Mouse (Mus musculus): ENCODE measurements around the gene Ms4a6d.
"Not testable (repeated sequence)": the region's sequence is repeated elsewhere in the genome, so short reads cannot be mapped to it uniquely, and the experiment has no call there.

The Ms4a6d gene

DNA sequence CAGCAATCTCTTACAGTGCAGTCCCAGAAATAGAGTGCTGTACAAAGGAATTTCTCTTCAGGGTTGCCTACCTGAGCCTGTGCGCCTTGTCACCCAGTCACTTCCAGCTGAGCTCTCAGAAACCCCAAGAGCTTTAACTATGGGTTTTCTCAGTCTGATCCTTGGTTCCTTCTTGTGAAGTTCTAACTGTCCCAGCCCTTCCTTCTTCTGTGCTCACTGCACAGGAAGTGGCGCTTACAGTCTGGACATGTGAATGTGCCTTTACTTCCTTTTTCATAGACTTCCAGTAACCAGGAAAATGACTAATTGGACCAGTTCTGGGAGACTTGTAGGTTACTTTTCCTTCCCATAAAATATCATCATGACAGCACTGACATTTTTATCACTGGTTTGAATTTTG lies at the start of gene Ms4a6d:
Gene Ms4a6d, minus strand, starts transcription at position 247 of the 400 bp plus-strand sequence.
- DNase-seq, result no peak

DNA sequence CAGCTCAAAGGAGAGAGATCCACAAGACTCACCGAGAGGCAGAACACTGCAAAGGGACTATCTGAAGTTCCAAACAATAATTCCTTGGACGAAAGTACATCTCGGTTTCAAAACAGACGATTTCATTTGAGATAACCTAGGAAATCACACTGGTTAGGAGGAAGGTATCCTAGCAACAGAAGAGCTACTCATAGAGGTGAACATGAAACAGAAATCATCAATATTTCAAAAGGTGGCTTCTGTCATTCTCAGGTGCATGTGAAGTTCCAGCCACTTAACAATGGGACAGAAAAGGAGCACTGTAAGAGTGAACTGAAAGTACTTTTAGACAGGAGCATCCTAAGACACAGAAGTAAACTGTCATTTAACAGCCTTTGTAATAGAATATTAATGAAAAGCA lies 44.9 kb upstream of the Ms4a6d start:
- DNase-seq, result no peak

DNA sequence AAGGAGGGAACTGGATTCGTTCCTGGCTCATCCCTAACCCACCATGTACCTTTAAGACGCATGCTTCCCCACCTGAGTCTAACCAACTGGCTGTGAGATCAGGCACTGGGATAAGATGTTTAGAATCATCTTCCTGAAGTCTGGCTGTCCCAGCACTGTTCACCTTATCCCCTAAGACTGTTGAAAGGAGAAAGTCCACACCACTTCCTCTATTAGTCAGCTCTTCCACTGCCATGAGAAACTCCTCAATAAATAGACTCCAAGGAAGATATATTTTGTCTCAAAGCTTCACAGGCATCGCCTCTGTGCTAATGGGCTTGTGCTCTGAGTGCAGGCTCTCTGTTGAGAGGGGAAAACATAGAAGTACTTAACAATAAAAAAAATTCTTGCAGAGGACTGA lies 41.5 kb upstream of the Ms4a6d start:
- no peak for DNase-seq

DNA sequence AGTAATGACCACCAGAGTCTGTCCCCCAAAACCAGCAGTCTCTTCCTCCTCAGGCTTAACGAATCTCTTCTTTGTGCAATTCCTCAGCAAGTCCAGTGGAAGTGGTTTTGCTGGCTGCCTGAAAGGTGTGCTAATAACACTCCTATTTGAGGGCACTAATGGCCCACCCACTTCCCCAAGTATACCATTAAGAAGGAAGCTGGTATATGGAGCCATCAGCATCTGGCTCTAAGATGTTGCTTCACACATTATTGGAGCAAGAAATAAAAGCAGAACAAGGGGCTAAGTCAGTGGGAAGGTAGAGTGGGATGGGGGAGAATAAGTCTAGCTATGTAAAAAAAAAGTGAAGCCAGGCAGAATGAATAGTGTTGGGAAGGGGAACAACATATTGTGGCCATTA lies 36.1 kb upstream of the Ms4a6d start, which contains the start of gene Ms4a3:
Gene Ms4a3, minus strand, starts transcription at position 120 of the 400 bp plus-strand sequence.
- DNase-seq, result no peak

DNA sequence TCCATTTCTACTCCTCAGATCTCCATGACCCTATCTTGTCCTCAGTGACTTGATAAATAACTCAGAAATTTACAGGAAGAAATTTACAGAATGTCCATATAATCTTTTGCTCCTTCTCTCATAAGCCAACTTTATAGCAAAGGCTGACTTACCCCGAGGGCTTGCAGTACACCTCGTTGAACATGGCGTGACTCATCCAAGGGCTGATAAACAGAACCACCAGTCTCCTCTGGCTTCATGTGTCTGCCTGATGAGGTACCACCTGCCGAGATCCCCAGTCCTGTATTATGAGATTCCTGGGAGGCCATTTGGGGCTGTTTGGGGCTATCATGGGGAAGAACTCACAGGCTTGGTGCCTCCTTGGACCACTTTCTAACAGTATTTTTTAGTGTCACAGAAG lies 34.4 kb upstream of the Ms4a6d start:
- no peak for DNase-seq

DNA sequence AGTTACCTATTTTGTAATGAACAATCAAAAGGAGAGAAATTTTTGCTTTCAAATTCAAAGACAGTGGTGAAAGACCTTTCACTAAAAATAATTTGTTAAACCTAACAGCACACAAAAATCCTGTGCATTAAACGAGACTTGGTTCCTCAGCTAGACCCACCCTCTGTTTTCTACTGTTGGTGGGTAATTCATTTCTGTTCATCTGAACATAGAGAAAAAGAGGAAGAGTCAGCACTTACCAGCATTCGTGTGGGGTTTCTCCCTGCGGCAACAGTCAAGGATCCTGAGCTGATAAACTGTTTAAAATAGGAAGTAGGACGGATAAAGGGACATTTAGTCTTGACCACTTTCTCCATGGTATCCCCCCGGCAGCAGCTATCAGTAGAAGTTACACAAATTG lies 30.9 kb upstream of the Ms4a6d start:
- DNase-seq, result no peak

DNA sequence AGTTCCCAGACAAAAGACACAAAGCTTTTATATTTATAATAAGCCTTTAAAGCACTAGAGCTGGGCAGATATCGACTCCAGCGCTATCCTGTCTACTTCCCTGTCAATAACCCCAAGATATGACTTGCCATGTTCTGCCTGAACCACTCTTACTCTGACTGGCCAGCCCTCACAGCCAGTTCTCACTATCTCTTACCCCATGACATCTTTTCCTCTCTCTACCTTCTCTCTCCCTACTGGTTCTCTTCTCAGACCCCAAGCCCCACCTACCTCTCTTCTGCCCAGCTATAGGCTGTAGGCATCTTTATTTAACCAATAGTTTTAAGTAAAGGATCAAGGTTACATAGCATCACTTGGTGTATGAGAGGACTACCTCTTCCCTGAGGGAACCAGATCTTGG lies 29.7 kb upstream of the Ms4a6d start:
- DNase-seq, result no peak

DNA sequence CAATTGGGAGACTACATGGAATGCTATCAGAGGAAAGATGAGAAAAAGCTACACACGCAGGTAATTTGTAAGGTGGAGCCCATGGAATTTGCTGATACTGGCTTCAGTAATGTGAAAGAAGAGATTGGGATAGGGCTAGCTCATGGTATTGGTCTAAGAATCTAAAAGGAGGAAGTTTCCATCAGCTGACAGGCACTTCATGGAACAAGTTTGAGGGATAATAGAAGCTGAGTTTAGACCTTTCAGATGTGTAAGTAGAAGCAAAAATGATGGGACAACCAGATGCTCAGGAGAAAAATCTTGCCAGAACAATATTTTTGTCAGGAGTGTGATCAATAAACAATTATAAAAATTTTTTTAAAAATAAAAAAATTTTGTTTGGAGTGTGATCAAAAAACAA lies 29.1 kb upstream of the Ms4a6d start:
- no peak for DNase-seq

DNA sequence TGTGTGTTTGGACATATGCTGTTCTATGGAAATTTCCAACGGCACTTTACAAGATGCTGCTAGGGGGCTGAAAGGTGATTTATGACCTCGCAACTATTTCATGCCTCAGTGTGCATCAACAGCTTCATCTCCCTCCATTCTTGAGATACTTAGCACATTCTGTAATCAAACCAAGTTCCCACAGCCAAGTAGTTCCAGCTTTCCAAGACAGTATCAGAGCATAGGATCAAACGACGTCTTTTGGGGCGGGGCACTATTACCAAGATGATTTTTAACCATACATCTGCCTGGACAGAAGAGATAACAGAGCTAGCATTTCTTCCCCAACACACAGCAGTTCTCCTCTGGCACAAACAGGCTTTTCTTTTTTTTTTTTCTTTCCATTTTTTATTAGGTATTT lies 20.6 kb upstream of the Ms4a6d start:
- DNase-seq, result no peak

DNA sequence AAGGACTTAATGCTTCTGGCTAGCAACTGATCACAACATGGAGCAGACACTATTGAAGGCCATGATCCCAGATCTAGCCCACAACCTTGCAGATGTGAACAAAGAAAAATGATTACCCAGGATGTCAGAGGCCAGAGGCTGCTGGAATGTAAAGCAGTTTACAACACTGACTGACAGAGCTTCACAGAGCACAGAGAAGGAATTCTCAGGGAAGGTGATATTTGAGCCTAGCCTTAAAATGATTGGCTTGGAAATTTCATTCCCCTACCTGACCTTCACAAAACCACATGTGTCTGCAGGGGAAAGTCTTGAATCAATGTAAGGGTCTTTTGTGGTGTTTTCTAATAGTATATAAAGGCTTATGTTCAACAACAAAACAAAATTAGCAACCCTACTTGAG lies 20.2 kb upstream of the Ms4a6d start:
- no peak for DNase-seq

DNA sequence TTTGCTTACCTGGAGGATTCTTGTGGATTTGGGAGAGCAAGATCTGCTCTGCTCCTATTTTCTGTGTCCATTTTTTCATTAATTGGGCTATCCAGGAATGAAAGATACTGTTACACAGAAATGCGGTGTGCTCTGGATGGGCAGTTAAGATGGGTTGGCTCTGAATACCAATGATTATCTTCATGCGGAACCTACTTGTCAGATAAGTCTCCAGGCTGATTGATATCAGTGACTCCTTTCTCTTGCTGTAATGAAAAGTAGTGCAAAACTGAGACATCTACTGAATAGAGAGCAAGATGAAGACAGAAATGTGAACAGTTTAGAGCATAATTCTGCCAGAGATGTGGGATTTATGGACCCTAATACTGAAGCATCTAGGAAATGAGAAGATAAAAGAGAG lies 18.9 kb upstream of the Ms4a6d start, which contains the start of gene Ms4a2:
Gene Ms4a2, minus strand, starts transcription at position 169 of the 400 bp plus-strand sequence.
- DNase-seq, result no peak

DNA sequence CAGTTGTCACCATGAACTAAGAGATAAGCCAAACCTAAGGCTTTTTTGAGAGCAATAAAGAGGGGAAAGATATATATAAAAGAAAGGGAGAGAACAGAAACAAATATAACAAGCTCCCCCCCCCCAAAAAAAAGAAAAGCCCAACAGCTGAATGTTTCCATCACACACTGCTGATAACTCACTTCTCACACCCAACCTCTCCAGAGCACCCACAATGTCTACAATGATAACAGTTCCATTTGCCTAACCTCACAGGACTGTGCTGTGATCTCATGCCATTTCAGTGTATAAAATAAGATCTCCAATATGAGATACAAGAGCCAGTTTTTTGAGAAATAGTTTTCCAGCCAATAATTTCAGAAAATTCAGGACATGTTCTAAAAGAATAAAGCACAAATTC lies 13.3 kb upstream of the Ms4a6d start:
- DNase-seq, result no peak

DNA sequence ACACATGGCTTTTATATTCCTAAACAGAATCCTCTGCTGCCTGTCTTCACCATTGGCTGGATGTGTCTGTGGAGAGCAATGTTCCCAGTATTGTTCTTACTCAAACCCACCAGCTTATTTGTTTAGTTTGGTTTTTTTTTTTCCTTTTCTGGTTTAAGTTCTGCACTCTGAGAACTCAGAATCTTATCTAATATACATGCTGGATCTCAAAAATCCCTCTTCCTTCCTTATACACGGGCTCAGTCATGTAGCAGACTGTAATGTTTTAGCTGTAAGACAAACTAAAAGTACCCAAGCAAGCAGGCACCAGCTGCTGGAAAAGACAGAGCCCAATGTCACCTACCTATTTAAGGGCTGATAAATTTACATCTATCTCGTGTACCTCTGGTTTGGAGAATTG lies 10.2 kb upstream of the Ms4a6d start:
- DNase-seq, result no peak

DNA sequence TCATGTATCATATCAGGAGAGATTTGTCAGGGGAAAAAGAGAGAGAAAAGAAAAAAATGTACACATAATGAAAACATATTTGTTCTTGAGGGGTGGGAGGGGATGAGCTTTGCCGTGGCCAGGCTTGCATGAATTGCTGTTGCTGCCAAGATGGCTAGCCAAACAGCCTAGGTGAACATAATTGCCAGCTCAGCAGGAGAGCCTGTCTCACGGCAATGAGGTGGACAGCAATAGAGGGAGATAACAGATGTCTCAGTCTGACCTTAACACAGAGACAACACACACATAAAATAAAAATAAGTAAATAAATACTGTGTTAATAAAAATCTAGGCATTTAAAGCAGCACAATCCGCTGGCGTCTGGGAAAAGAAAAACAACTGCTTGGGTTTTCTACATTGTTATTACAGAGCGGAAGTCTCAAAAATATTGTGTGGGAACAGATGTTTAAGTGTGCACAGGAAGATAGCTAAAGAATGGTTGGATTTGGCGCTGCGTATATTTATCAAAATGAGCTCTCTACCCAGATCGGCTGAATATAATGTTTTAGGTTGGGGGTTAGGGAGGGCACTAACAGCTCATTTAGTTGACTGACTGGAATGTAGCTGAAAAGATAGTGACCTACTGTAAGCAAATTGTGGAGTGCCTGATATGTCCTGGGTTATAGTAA lies 9.3 kb upstream of the Ms4a6d start:
- DNase-seq, result no peak

DNA sequence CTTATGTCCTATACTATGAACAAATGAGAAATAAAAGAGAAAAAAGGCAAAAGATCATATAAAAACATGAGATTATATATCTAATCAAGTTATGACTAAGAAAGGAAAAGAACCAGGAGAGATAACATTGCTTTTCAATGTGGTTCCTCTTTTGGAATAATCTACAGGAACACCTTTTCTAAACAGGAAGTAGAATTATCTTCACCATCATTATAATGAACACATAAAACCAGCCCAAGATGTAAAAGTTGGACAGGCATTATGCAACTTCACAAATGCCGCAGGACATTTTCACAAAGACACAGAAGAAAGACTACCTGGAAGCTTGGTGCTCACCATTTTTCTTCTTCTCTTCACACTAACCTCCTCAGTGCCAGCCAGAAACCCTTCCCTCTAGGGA lies 8.4 kb upstream of the Ms4a6d start:
- DNase-seq, result no peak

DNA sequence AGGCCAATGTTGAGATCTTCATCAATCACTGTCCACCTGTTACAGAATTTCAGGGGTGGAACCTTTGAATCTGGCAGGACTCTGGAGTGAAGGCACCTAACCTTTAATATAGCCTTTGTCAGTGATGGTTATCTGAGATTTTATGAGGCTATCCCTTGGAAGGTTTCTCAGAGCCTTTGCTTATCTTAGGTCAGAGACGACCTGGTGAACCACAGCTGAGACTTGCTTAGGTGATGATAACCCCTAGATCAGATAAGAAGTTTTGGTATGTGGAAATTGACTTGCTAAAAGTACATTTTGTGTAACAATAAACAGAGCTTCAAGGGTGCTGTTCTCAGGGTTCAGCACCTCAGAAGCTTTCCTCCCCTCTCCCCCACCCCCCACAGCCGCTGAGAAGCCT lies 7.6 kb upstream of the Ms4a6d start:
- no peak for DNase-seq

DNA sequence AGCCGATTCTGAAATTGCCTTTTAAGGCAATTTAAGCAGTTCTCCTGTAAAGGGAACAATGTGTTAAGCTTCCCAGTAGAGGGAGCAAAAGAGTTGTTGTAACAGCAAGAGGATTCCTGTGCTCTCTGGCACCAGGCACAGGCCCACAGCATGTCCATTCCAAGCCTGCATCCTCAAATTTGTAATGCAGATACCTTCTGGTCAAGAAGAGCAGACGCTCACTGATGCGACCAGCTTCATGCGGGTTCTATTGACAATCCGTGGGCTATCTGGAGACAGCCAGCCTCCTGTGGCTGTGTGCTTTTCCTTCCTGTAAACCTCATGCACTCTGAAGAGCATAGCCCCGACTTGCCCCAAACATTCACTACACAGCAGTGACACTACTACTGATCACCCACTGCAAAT lies 6.9 kb upstream of the Ms4a6d start:
- peak; percentile 78 for DNase-seq

DNA sequence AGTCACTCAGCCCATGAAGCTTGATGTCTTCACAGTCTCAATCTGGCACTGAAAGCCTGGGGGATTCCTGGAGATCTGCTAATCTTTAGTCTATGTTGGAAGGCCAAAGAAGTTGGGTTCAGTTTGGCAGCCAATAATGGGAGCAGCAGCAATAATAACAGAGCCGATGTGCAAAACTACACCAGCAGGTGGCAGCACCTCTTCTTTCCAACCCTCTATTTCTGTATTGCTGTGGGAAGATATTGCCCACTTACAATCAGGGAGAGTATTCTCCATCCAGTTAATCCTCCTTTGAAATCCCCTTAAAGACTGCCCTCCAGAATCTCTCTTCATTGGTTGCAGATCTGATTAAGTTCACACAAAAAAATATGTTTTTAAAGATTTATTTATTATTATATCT lies 3.5 kb upstream of the Ms4a6d start:
- peak; percentile 54 for DNase-seq

DNA sequence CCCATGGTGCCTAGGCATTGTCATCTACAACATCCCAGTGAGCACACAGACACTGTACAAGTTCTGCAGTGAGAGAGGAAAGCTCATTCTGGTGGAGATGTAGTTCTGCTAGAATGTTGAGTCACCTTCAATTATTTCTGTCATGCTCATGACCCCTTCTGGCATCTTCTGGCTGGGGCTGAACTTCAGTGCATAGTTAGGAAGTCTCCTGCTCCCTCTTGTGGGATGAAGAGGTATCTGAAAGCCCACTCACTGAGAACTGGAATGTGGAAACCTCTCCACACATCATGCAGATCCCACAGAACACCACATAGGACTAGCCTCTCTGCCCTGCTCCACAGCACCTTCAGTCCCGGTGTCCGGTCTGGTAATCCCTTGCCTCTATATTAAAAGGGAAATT lies 2.6 kb downstream of the Ms4a6d start:
- peak; percentile 24 for DNase-seq

DNA sequence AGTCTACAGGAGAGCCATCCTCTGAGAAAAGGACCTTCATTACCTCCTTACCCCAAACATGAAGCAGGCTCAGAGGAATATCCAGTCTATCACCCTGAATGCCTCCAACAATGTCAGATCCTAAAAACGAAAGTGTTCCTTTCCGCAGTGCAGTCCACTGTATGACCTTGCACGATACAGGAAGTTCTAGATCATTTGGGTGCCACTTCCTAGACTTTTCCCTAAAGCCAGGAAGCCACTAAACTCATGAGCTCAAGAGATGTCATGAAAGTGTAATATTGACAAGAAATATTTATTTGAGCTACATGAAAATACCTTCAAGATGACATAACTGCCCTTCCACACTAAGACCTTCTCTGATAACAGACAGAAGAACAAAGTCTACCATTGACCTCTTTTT lies 3.3 kb downstream of the Ms4a6d start:
- DNase-seq, result no peak

DNA sequence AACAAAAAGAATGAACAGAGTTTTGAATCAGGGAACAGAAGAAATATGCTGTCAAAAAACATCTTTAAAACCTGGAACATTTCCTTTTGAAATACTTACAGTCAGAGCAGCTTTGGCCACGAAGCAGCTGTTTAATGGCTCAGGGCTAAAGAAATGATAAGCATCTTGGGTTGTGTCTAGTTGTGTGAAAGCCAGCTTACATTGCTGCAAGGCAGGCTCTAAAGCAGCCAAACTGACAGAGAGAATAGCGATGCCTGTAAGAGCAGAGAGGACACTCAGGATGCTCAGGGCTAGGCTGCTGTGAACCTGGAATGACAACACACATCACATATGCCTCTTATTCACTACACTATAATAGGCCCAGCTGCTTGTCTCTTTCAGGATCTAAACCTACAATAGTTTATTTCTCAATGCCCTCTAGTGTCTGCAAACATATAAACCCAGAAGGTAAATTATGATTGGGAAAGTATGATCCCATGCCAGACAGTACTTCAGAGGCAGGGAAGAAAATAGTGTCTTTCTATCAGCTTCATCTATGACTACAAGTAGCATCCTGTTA lies 14.7 kb downstream of the Ms4a6d start:
- no peak for DNase-seq

DNA sequence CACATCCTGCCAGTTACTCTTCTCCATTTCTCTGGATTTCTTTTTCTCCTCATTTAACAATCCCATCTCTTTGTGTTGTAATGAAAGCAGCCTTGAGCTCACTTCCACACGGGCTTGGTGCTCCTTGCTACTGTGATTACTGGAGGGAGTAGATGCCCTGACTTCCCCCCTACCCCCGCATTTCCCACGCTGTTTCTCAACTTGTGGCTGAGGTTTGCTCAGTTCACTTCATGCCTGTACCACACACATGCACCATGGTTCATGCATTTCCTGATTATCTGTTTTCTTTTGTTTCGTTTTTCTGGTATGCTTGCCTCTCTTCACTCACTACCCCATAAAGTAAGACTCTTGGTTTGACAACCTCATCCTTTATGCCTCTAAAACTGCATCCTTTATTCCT lies 15.4 kb downstream of the Ms4a6d start:
- no peak for DNase-seq

DNA sequence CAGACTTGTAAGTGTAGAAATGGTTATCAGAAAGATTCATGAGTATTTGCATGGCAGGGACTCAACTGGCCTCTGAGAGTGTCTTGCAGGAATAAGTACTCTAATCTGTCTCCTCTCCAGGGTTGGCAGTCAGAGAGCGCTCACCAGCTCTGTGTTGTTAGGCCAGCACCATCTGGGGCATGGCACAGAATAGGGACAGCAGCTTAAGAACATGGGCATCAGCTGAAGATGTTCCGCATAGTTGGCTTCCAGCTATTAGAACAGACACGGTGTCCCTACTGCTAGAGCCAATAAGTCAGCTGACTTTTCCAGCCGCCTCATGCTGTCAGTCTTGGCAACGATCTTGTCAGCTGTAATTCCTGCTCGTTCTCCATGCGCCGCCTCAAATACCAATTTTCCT lies 29.7 kb downstream of the Ms4a6d start:
- DNase-seq, result no peak

DNA sequence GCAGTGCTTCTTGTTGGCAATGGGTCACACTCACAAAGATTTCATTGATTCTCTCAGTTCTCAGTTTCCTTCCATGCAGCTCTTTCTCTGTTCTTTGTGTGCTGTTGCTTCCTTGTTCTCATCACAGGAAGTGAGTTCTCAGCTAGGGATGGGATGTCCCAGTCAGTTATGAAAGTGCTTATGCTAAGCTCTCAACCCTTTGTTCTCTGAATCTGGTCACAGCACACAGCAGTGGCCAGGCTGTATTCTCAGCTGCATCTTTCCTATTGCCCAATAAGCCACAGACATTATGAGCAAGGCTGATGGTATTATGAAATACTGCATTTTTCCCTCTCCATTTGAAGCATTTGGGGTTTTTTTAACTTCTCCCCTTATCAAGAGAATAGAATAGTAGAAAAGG lies 45.1 kb downstream of the Ms4a6d start:
- DNase-seq, result not testable (repeated sequence)

DNA sequence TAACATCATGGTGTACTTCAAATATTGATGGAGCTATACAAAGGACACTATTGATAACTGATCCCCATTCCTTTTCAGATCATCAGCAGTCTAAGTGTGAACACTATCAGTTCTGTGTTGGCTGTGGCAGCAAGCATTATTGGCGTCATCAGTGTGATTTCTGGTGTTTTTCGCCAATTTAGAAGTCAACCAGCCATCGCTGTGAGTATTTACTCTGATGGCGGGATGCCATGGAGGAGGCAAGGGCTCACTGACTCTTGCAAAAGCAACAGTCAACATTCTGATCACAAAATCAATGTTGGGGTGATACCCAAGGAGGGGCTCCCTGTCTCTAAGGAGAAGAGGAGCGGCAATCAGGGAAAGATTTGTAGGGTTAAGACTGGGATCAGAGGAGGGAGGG lies 49.9 kb downstream of the Ms4a6d start:
- DNase-seq, result no peak
